Mouse (Mus musculus) erythroblast, embryonic 14.5 days (primary cell): ENCODE data around the gene Grid1. TPM values are rescaled to one million over a fixed set of nuclear protein-coding genes. Genes with fewer than 3 reads are reported as not detected.

ENCODE experiments used
- H3K27me3 ChIP-seq: 2 replicates; pipeline ENCODE4 v1.6.1; 2012; ENCODE audit warnings: inconsistent platforms; ENCODE audit not compliant: control insufficient read depth
- H3K36me3 ChIP-seq: 2 replicates; pipeline ENCODE4 v1.6.1; 2012; ENCODE audit warnings: mild to moderate bottlenecking, inconsistent platforms; ENCODE audit not compliant: control insufficient read depth
- H3K4me1 ChIP-seq: 2 replicates; pipeline ENCODE4 v1.6.1; 2012; ENCODE audit warnings: inconsistent platforms; ENCODE audit not compliant: control insufficient read depth
- H3K4me3 ChIP-seq: replicated peaks from 2 replicates; pipeline ENCODE3; 2012; ENCODE audit warnings: moderate library complexity, mild to moderate bottlenecking, inconsistent platforms
- H3K9me3 ChIP-seq: 2 replicates; pipeline ENCODE4 v1.6.1; 2012; ENCODE audit warnings: low read length, inconsistent platforms, mixed read lengths; ENCODE audit not compliant: control insufficient read depth
- GATA1 ChIP-seq: IDR thresholded peaks from 2 replicates; pipeline ENCODE4 v1.6.1; 2012; ENCODE audit warnings: low read length, inconsistent platforms, mixed read lengths
- TAL1 ChIP-seq: IDR thresholded peaks from 3 replicates; pipeline ENCODE4 v1.6.1; 2012; ENCODE audit warnings: low read length, inconsistent platforms, mixed read lengths
- polyA plus RNA-seq: library from polyadenylated mRNA; stranded (reverse); fragments of >175 nt; gene quantifications from 2 replicates; pipeline ENCODE4 v1.2.3, GENCODE M21; 2012

Grid1 gene
- polyA plus RNA-seq, 1 experiment = not detected

GRCm38 (mm10) chr14:35110928-35111327 lies 291.0 kb downstream of the Grid1 start:
- H3K4me3 ChIP-seq = no peak overlapping the region
- H3K4me1 ChIP-seq = no peaks in the 10 kb centered on the region
- no peak for TF ChIP-seq TAL1
- no peak for TF ChIP-seq GATA1
- no peaks in the 10 kb centered on the region for H3K36me3 ChIP-seq
- H3K27me3 ChIP-seq = no peaks in the 10 kb centered on the region
- H3K9me3 ChIP-seq = no peaks in the 10 kb centered on the region

GRCm38 (mm10) chr14:35112327-35113275 lies 292.7 kb downstream of the Grid1 start:
- Histone ChIP-seq H3K9me3 (no peaks in the 10 kb centered on the region), H3K4me1 (no peaks in the 10 kb centered on the region), H3K4me3 (no peak overlapping the region), H3K27me3 (no peaks in the 10 kb centered on the region), H3K36me3 (no peaks in the 10 kb centered on the region)
- TF ChIP-seq GATA1 (no peak), TAL1 (no peak)

GRCm38 (mm10) chr14:35113276-35113645 lies 293.4 kb downstream of the Grid1 start:
- Histone ChIP-seq H3K27me3 (no peaks in the 10 kb centered on the region), H3K36me3 (no peaks in the 10 kb centered on the region), H3K9me3 (no peaks in the 10 kb centered on the region), H3K4me3 (no peak overlapping the region), H3K4me1 (no peaks in the 10 kb centered on the region)
- no peak for TF ChIP-seq GATA1
- TF ChIP-seq TAL1 = no peak

GRCm38 (mm10) chr14:35115913-35116312 lies 296.0 kb downstream of the Grid1 start:
- H3K36me3 ChIP-seq = no peaks in the 10 kb centered on the region
- no peak overlapping the region for H3K4me3 ChIP-seq
- no peaks in the 10 kb centered on the region for H3K27me3 ChIP-seq
- TF ChIP-seq GATA1 (no peak), TAL1 (no peak)
- H3K4me1 ChIP-seq = no peaks in the 10 kb centered on the region
- no peaks in the 10 kb centered on the region for H3K9me3 ChIP-seq

- H3K36me3 ChIP-seq = no peaks in the 10 kb centered on the region
- no peaks in the 10 kb centered on the region for H3K4me1 ChIP-seq
- TF ChIP-seq TAL1 = no peak
- TF ChIP-seq GATA1 = no peak
- no peaks in the 10 kb centered on the region for H3K27me3 ChIP-seq
- H3K4me3 ChIP-seq = no peak overlapping the region
- H3K9me3 ChIP-seq = no peaks in the 10 kb centered on the region
Measured at GRCm38 (mm10) chr14:35120089-35120488, 300.2 kb downstream of the Grid1 start.

GRCm38 (mm10) chr14:35120905-35121304 lies 301.0 kb downstream of the Grid1 start:
- no peak overlapping the region for H3K4me3 ChIP-seq
- no peaks in the 10 kb centered on the region for H3K36me3 ChIP-seq
- no peak for TF ChIP-seq TAL1
- TF ChIP-seq GATA1 = no peak
- no peaks in the 10 kb centered on the region for H3K4me1 ChIP-seq
- H3K9me3 ChIP-seq = no peaks in the 10 kb centered on the region
- no peaks in the 10 kb centered on the region for H3K27me3 ChIP-seq

GRCm38 (mm10) chr14:35122111-35122510 lies 302.2 kb downstream of the Grid1 start:
- TF ChIP-seq TAL1 = no peak
- TF ChIP-seq GATA1 = no peak

GRCm38 (mm10) chr14:35123260-35123875 lies 303.5 kb downstream of the Grid1 start:
- Histone ChIP-seq H3K27me3 (no peaks in the 10 kb centered on the region), H3K4me3 (no peak overlapping the region), H3K36me3 (no peaks in the 10 kb centered on the region), H3K4me1 (no peaks in the 10 kb centered on the region), H3K9me3 (no peaks in the 10 kb centered on the region; the same call in 1 of the 2 replicates)
- TF ChIP-seq GATA1 = no peak
- TF ChIP-seq TAL1 = no peak

More at GRCm38 (mm10) chr14:35122111-35122510, 302.2 kb downstream of the Grid1 start:
- no peak overlapping the region for H3K4me3 ChIP-seq
- no peaks in the 10 kb centered on the region for H3K4me1 ChIP-seq
- no peaks in the 10 kb centered on the region for H3K9me3 ChIP-seq
- H3K27me3 ChIP-seq = no peaks in the 10 kb centered on the region
- no peaks in the 10 kb centered on the region for H3K36me3 ChIP-seq

GRCm38 (mm10) chr14:35127616-35128015 lies 307.7 kb downstream of the Grid1 start:
- H3K27me3 ChIP-seq = no peaks in the 10 kb centered on the region
- H3K9me3 ChIP-seq = no peaks in the 10 kb centered on the region; the same call in 1 of the 2 replicates
- no peak overlapping the region for H3K4me3 ChIP-seq
- H3K4me1 ChIP-seq = no peaks in the 10 kb centered on the region
- no peaks in the 10 kb centered on the region for H3K36me3 ChIP-seq
- TF ChIP-seq GATA1 = no peak
- TF ChIP-seq TAL1 = no peak
